ENCODE assay signal across 1 mouse cellular context in the genomic region with DNA sequence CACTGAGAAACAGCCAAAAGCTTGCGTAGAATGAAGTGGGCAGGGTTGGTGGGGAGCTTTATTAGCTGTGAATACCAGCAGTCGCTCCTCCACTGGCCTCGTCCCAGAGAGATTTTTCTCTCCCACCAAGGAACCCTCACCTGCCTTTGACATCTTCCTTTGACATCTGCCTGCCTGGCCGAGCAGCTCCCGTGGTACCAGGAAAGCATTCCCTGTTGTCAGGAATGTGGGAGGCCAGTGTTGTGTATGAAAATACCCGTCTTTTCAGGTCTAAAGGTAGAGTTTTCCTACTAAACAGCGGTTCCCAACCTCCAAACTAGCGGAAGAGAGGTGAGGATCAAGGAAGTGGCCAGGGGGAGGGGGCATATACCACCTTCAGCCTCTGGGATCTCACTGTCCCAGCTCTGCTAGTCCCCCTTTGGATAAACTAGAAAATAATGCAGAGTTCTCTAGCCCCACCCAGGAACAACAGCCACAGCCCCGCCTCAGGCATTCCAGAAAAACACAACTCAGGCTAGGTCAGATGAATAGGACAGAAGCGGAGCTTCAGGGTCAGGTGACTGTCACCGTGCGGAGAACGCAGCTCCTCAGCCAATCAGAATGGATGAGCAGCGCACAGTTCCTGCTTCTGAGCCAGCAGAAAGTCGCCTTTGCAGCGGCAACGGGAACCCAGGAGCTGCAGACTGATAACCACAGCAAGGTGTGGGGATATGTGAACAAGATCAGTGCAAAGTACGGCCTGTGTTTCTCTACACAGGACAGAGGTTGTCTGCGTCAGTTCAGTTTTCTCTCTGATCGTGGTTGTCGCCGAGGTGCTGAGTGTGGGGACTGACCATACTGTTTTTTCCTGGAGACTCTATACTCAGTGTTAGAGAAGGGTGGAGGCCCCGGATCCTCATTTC.
TF ChIP-seq lines count a peak whose summit lies in the region.

No protein-coding gene starts in this region.

TF ChIP-seq in myocyte, 11 proteins besides CTCF, POLR2A, EP300 and RAD21 (continued from another document):
- TF ChIP-seq POLR2AphosphoS2 (IDR thresholded peaks at IDR 0.05; ENCODE audit: insufficient read length, low read depth): no peak
- TF ChIP-seq E2F4 (IDR thresholded peaks at IDR 0.05; ENCODE audit: insufficient read depth): no peak
- peak; percentile 56 for TF ChIP-seq USF1 (IDR thresholded peaks at IDR 0.05; ENCODE audit: low read depth)
- TF ChIP-seq REST (IDR thresholded peaks at IDR 0.05; ENCODE audit: insufficient read depth, insufficient read length): no peak
- no peak for TF ChIP-seq TCF12 (IDR thresholded peaks at IDR 0.05; ENCODE audit: insufficient read depth, poor library complexity, severe bottlenecking)
TF ChIP-seq in myocyte: peak in this region for 1.
